1 mouse cellular context compared by ENCODE assay signal in the genomic region with DNA sequence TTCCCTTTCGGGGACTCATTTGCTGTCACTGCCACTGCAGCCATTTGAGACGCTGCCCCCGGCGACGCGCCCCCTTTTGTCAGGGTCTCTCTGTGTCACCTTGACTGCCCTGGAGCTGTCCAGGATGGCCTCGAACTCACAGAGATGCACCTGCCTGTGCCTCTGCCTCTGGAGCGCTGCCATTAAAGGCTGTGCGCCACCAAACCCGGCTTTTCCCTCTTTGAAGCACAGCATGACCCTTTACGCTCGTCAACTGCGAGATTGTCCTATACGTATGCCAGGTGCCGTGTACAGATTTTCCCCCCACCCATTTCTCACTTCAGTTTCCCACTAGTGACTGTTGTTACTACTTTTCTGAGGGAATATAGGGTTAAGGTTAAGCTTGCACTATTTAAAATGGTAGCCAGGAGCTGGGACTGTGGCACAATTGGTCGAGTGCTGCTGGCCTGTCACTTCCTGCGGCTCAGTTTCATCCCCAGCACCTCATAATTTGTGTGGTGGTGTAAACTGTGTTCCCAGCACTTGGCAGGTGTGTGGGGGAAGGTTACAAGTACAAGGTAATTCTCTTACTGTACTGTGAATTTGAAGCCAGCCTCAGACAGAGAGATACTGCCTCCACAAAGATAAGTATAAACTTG.
TF ChIP-seq lines count a peak whose summit lies in the region.

No protein-coding gene starts in this region.

TF ChIP-seq in C2C12, 6 proteins besides CTCF, POLR2A, EP300 and RAD21 (continued from another document):
- TF ChIP-seq CEBPB (IDR thresholded peaks at IDR 0.05; ENCODE audit: low read depth) (no peak), MYOG (IDR thresholded peaks at IDR 0.05; ENCODE audit: control insufficient read depth, extremely low read depth, insufficient read length) (no peak)
